Mouse (Mus musculus): Measurements from ENCODE around the gene Rreb1.

DNA sequence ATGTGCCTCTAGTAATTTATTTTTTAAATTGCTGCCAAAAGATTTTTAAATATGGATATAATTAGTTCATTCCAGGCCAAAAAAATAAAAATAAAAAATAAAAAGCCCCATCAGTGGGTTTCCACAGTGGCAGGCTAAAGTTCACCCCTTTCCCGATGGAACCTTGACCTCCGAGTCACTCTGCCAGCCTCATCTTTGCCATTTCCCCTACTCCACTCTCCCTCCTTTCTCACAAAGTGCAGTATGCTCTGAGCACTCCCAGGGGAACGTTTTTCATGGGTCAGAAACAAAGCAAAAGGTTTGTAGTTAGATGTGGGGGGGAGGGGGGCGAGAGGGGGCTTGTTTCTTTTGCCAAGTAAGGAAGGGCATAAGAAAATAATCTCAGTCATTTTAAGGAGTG, 98.6 kb downstream of the Rreb1 start:
- TF ChIP-seq CTCF (IDR thresholded peaks at IDR 0.05; ENCODE audit: control insufficient read depth, insufficient read depth, insufficient read length) = no peak
- TF ChIP-seq MYOD1 (IDR thresholded peaks at IDR 0.05; ENCODE audit: control insufficient read depth, insufficient read length, low read depth) = no peak

All from C2C12 (cell line).